Mouse (Mus musculus) cerebellum, postnatal 25 days (tissue): ENCODE measurements at regions not wholly inside any gene's neighbourhood (a gene's known extent, or its start where the extent isn't known, plus 50 kb on each side); places are given as distances from the start of the nearest gene placed in this dataset.

ENCODE experiments used
- DNase-seq, 2 experiments: peaks; one replicate each; pipeline ENCODE4 v3.0.0; 2021; ENCODE audit warnings: mixed read lengths in 2 of 2

- DNase-seq: no peak
Measured at GRCm38 (mm10) chr5:101112151-101112769, 266.7 kb downstream of the Gpat3 start.

GRCm38 (mm10) chr5:101111619-101112018 is 266.1 kb downstream of the Gpat3 start:
- no peak for DNase-seq

GRCm38 (mm10) chr5:101100975-101101699 is 255.6 kb downstream of the Gpat3 start:
- DNase-seq: no peak

- DNase-seq: no peak
Measured at GRCm38 (mm10) chr5:101091027-101091598, 245.6 kb downstream of the Gpat3 start.

GRCm38 (mm10) chr5:101090415-101091026 is 245.0 kb downstream of the Gpat3 start:
- no peak for DNase-seq

GRCm38 (mm10) chr5:101085199-101085598 is 239.7 kb downstream of the Gpat3 start:
- DNase-seq: no peak

GRCm38 (mm10) chr5:101082611-101083010 is 237.1 kb downstream of the Gpat3 start:
- DNase-seq: no peak

- DNase-seq: no peak
Measured at GRCm38 (mm10) chr5:101064308-101064707, 218.8 kb downstream of the Gpat3 start.

GRCm38 (mm10) chr5:101063254-101063653 is 217.7 kb downstream of the Gpat3 start:
- DNase-seq: no peak

- no peak for DNase-seq
Measured at GRCm38 (mm10) chr5:101051591-101051990, 206.1 kb downstream of the Gpat3 start.

GRCm38 (mm10) chr5:101040488-101040887 is 195.0 kb downstream of the Gpat3 start:
- no peak for DNase-seq

- DNase-seq: no peak
Measured at GRCm38 (mm10) chr5:101032968-101033367, 187.5 kb downstream of the Gpat3 start.

- no peak for DNase-seq
Measured at GRCm38 (mm10) chr5:101032147-101032900, 186.8 kb downstream of the Gpat3 start.

GRCm38 (mm10) chr5:101024796-101025195 is 179.3 kb downstream of the Gpat3 start:
- no peak for DNase-seq

- peak in 1 of 2 experiments; percentile 10 for DNase-seq
Measured at GRCm38 (mm10) chr5:101023784-101024183, 178.3 kb downstream of the Gpat3 start.

- DNase-seq: peak; percentile 74 to 83
Measured at GRCm38 (mm10) chr5:101020784-101021183, 175.3 kb downstream of the Gpat3 start.

GRCm38 (mm10) chr5:101013844-101014243 is 168.3 kb downstream of the Gpat3 start:
- no peak for DNase-seq

GRCm38 (mm10) chr5:101005216-101005615 is 159.7 kb downstream of the Gpat3 start:
- no peak for DNase-seq

GRCm38 (mm10) chr5:101000436-101000835 is 154.9 kb downstream of the Gpat3 start:
- DNase-seq: no peak

GRCm38 (mm10) chr5:100992365-100992764 is 146.9 kb downstream of the Gpat3 start:
- no peak for DNase-seq

- peak; percentile 23 to 57 for DNase-seq
Measured at GRCm38 (mm10) chr5:100991626-100992025, 146.1 kb downstream of the Gpat3 start.

- DNase-seq: no peak
Measured at GRCm38 (mm10) chr5:100982573-100982936, 137.0 kb downstream of the Gpat3 start.
